Mouse (Mus musculus) ES-Bruce4 (cell line): ENCODE results near the gene Pitpnb.

Experiments used
- CTCF ChIP-seq: IDR thresholded peaks from one replicate; pipeline ENCODE4 v1.8.1; 2011; ENCODE audit warnings: low read depth, low read length
- POLR2A ChIP-seq: IDR thresholded peaks from one replicate; pipeline ENCODE4 v1.8.1; 2011; ENCODE audit warnings: low read length; ENCODE audit not compliant: insufficient read depth

GRCm38 (mm10) chr5:111310185-111310584 is 20.4 kb upstream of the Pitpnb start:
- TF ChIP-seq CTCF (no peak), POLR2A (no peak)
